8 mouse cellular contexts compared by ENCODE assay signal in the genomic region with DNA sequence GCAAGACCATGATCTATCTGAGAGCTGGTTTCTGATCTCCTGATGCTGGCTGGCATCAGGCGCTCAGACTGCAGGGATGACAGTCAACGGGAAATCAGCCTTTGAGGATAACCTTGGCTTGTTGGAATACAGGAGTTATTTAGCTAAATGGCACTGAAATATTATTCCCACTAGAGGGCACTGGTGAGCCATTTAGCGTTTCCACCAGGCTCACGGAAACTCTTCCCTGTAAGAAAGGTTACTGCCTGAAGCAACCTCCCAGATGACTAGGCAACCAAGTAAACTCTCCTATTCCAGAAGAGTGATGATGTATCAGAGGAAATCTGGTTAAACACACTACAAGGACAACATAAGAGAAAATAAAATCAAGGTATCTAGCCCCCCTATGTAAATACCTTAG. TPM values are rescaled to one million over a fixed set of nuclear protein-coding genes. Genes with fewer than 3 reads are reported as not detected.
DNase-seq lines count a peak whose midpoint lies in the region; ATAC-seq and TF ChIP-seq lines count a peak whose summit lies in the region.

No protein-coding gene starts in this region.

- H3K27ac ChIP-seq in midbrain, postnatal 0 days (ENCODE audit: low read depth, low read length): no peak overlapping the region

- H3K27me3 ChIP-seq in midbrain, postnatal 0 days (ENCODE audit: insufficient read depth, low read length): no peaks in the 10 kb centered on the region

- WGBS in midbrain, postnatal 0 days: 0% methylated on average over 4 of the region's 4 CpGs

- DNase-seq in urinary bladder, postnatal 14 days (ENCODE audit: low spot score): peak; percentile 66
- DNase-seq in urinary bladder, postnatal 10 days (ENCODE audit: low spot score): no peak
- peak; percentile 67 to 79 for DNase-seq in adrenal gland, postnatal 36 days
- peak; percentile 96 for DNase-seq in induced T-regulatory cell, adult 2 months (ENCODE audit: low read depth)
- peak; percentile 55 to 89 for DNase-seq in left cerebral cortex, adult 9 months (ENCODE audit: low spot score in 2 of 2)
- peak; percentile 94 for DNase-seq in midbrain, postnatal 0 days (ENCODE audit: low spot score)
- peak; percentile 68 for DNase-seq in testis, postnatal 14 days (ENCODE audit: low spot score)

- no peak overlapping the region for H3K4me2 ChIP-seq in midbrain, postnatal 0 days (ENCODE audit: low read depth, low read length, poor library complexity, severe bottlenecking)

- no peaks in the 10 kb centered on the region for H3K4me1 ChIP-seq in midbrain, postnatal 0 days (ENCODE audit: insufficient read depth, low read length)

- no peak overlapping the region for H3K4me3 ChIP-seq in midbrain, postnatal 0 days (ENCODE audit: low read depth, low read length)

- peak; percentile 88 for ATAC-seq in erythroblast, adult 5-6 weeks (replicated peaks; ENCODE audit: low FRiP score, poor library complexity, severe bottlenecking)
- no peak for ATAC-seq in midbrain, postnatal 0 days (ENCODE audit: low FRiP score)

- TF ChIP-seq CTCF in midbrain, postnatal 0 days (IDR thresholded peaks at IDR 0.05): peak; percentile 95

- no peaks in the 10 kb centered on the region for H3K36me3 ChIP-seq in midbrain, postnatal 0 days (ENCODE audit: insufficient read depth, low read length)

- H3K9me3 ChIP-seq in midbrain, postnatal 0 days (ENCODE audit: low read length): no peaks in the 10 kb centered on the region

- H3K9ac ChIP-seq in midbrain, postnatal 0 days (replicated peaks; ENCODE audit: low read length, poor library complexity, severe bottlenecking): no peak overlapping the region

RNA-seq across cellular contexts. Expression of a gene that starts 25.8 kb away (rescaled TPM):
- total RNA-seq in adrenal gland, postnatal 36 days (2021): 100 to 1,000 TPM; 311 to 416 TPM
- total RNA-seq in erythroblast, adult 5-6 weeks (2015; ENCODE audit: low replicate concordance): 92.8 and 126 TPM in 2 replicates
- 74.3 and 85.6 TPM in 2 replicates for total RNA-seq in erythroblast, adult 5-6 weeks (2017; ENCODE audit: low replicate concordance)
- total RNA-seq in midbrain, postnatal 0 days (2014; rRNA removed): 94.0 and 117 TPM in 2 replicates
- polyA plus RNA-seq in midbrain, postnatal 0 days (2015; fragmentation: Nextera tagmentation; extraction: Ambion mirVana): 202 and 245 TPM in 2 replicates

RNA-seq across cellular contexts. Expression of a gene that starts 43.1 kb away (rescaled TPM):
- 10 to 100 TPM; 66.0 to 83.9 TPM for total RNA-seq in adrenal gland, postnatal 36 days (2021)
- 20.9 and 26.3 TPM in 2 replicates for total RNA-seq in erythroblast, adult 5-6 weeks (2015; ENCODE audit: low replicate concordance)
- 20.2 and 24.3 TPM in 2 replicates for total RNA-seq in erythroblast, adult 5-6 weeks (2017; ENCODE audit: low replicate concordance)
- total RNA-seq in midbrain, postnatal 0 days (2014; rRNA removed): 80.8 and 101 TPM in 2 replicates
- polyA plus RNA-seq in midbrain, postnatal 0 days (2015; fragmentation: Nextera tagmentation; extraction: Ambion mirVana): 78.0 and 87.2 TPM in 2 replicates
